Mouse (Mus musculus) right cerebral cortex, postnatal 36 days (tissue): Measurements from ENCODE around the gene Cox16.
"Not testable (repeated sequence)": the region's sequence is repeated elsewhere in the genome, so short reads cannot be mapped to it uniquely, and the experiment has no call there.

Source experiments
- DNase-seq, 2 experiments: peaks; one replicate each; pipeline ENCODE4 v3.0.0; 2022; ENCODE audit warnings: low spot score in 2 of 2, mixed read lengths in 1 of 2

Gene Cox16

DNA sequence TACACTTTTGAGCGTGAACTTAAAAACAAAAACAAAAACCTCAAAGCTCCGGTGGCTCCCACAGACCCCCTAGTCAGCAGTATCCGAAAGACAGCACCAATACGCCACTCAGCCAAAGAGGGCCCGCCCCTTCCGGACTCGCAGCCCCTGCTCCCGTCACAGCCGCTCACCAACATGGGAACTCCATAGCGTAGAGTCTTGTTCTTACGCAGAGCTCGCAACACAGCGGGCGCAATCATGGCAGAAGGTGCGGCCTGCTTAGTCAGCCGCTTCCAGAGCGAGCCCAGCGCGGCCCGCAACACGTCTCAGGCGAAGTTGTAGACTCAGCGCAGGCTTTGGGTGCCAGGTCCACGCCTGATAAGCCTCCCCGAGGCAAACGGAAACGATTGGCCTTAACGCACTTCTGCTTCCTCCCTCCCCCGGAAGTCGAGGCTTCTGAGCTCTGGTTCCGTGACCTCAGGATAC, at the start of gene Cox16:
Cox16 (minus strand) TSS at position 401 of the 465 bp plus-strand sequence.
- peak; percentile 84 to 87 for DNase-seq

DNA sequence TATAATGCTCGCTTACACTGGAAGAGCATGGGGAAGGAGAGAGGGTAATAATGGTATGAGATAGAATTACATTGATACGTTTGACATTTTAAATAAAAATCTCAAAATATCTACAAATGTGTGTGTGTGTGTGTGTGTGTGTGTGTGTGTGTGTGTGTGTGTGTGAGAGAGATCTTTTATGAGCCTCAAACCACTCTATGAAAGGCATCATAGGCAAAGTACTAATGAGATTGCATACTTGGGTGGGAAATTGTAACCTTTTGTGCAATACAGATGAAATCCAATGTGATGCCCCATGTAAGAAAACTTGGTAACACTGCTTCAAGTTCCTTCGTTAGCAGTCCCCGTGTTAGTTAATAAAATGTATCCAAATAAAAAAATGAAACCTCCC, 48.1 kb upstream of the Cox16 start:
- DNase-seq = no peak

DNA sequence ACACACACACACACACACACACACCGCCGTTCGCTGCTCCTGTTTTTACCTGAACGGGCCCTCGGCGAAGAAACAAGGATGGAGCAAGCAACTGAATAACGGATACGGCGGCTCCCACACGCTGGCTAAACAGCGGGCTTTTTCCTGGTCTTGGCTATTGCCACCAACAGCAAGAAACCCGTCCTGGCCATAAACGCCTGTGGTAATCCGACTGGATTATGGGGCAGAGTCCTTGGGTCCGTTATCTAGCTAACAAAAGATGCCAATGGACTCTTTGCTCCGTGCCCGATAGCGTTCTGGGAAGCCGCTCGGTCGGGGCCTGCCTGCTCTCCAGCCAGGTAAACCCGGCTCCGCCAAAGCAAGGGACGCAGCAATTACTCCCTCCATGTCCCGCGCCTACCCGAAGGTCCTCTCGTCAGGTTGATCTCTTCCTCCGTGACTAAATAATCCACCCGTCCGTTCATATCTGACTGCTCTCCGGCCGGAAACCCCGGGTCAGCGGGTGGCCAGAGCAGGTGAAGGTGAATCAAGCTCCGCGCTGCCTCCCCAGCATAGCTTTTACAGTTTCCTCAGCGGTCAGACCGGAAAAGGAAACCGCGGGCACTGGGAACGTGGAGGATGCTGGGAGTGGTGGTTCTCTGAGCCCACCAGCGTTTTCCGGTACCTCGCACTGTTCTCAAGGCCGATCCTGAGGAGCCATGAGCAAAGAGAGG, 47.5 kb upstream of the Cox16 start, which contains the start of the genes Gm20498 and Synj2bp:
Gm20498 (minus strand) TSS at position 590 of the 713 bp plus-strand sequence.
Synj2bp (minus strand) TSS at position 596 of the 713 bp plus-strand sequence.
- DNase-seq = peak; percentile 85 to 87

DNA sequence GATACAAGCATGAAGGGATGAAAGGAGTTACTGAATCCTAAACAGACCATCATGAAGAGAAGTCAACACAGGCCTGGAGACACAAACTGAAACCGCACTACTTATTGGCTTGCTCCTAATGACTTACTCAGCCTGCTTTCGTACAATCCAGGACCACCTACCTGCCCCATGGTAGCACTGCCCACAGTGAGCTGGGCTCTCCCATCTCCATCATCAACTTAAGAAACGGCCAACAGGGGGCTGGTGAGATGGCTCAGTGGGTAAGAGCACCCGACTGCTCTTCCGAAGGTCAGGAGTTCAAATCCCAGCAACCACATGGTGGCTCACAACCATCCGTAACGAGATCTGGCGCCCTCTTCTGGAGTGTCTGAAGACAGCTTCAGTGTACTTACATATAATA, 45.7 kb upstream of the Cox16 start:
- DNase-seq = not testable (repeated sequence)

GRCm38 (mm10) chr12:81496906-81497305, 12.0 kb upstream of the Cox16 start:
- not testable (repeated sequence) for DNase-seq

GRCm38 (mm10) chr12:81490491-81490890, 5.6 kb upstream of the Cox16 start:
- no peak for DNase-seq

- DNase-seq = no peak
These were observed 384 bp upstream of the Cox16 start for GRCm38 (mm10) chr12:81485311-81485710.

DNA sequence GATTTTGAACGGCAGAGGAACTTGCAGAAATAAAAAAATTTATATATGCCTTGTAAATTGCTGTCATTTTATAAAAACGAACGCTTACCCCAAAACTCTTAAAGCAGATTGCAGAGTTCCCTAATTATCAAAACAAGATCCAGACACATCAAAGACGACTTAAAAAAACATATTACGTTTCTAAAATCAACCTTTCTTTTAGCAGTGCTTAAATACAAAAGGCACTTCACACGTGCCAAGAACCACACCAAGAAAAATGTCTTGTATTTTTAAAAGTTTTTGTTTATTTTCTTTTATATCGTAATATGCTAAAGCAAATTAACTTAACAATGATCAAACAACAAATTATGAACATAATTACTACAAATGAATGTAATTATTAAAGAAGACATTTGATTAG, 715 bp downstream of the Cox16 start:
- no peak for DNase-seq

- DNase-seq = no peak
These were observed 1.3 kb downstream of the Cox16 start for GRCm38 (mm10) chr12:81483656-81484055.

DNA sequence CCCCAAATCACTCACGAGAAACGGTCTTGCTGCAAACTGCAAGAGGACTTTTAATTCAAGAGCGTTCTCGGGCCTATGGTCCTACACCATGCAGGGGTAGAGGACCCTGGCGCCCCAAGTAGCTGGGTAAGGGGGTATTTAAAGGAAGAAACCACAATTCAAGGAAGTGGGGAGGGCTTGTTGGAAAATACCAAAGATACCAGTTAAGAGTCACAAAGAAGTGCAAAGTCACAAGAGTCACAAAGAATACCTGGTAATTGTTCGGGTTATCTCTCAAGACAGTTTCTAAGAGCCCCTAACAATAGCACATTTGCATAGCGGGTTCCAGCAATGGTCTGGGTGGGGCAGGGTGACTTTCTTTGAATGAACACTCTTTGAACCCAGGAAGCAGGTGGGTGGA, 25.9 kb downstream of the Cox16 start:
- DNase-seq = not testable (repeated sequence)

GRCm38 (mm10) chr12:81438985-81439384, 45.9 kb downstream of the Cox16 start:
- not testable (repeated sequence) for DNase-seq

GRCm38 (mm10) chr12:81434778-81435177, 50.1 kb downstream of the Cox16 start:
- not testable (repeated sequence) for DNase-seq

DNA sequence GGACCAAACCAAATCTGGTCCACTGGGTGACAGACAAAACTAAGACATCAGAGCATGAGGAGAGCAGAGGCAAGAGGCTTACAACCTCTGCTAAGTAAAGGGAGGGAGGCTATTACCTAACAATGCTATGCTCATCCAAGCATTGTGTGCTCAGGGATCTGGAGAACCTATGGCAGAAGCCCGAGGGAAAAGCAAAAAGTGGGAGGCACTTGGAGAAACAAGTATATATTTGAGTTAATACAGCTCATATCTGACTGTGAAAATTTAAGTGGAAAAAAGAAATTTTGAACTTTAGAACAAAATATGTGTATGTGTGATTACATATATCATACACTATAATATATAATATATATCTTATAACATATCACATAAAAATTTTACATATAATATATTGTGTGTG, 63.1 kb downstream of the Cox16 start, which contains the start of gene Adam4:
Adam4 (minus strand) TSS at position 101 of the 400 bp plus-strand sequence.
- DNase-seq = no peak

DNA sequence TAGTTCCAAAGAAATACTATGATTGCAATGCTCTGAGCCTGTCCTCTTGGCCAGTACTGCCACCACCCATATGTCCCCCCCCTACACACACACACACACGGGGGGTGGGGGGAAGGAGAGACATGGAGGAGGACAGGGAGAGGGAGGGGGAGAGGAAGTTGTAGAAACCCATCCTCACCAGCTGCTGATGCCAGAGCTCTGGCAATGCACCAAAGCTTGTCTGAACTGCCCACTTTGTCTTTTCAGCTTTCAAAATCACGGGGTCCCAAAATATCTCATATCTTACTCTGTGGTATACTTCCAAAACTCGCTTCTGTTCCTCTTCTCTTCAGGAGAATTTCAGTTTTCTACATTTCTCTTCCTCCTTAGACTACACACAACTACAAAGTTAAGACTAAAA, 71.7 kb downstream of the Cox16 start:
- no peak for DNase-seq

GRCm38 (mm10) chr12:81408966-81409365, 76.0 kb downstream of the Cox16 start:
- DNase-seq = no peak

DNA sequence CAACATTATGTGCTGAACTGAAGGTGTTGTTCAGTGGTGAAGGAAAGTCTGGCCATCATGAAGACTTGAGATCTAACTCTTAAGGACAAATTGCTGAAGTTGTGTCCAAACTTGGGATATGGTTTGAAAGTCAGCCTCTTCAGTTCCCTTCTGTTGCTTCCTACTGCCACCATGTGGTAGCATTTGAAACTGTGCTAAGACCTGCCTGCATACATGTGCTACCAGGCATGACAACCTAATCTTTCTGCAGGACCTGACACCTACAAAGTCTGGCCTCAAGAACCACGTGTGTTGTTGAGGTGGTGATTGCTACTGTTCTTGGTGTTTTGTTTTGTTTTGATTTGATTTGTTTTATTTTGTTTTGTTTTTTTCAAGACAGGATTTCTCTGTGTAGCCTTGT, 82.7 kb downstream of the Cox16 start:
- peak; percentile 21 to 61 for DNase-seq

GRCm38 (mm10) chr12:81379364-81379763, 105.6 kb downstream of the Cox16 start, which contains the start of gene Gm4787:
Gm4787 (minus strand) TSS chr12:81379464.
- not testable (repeated sequence) for DNase-seq

DNA sequence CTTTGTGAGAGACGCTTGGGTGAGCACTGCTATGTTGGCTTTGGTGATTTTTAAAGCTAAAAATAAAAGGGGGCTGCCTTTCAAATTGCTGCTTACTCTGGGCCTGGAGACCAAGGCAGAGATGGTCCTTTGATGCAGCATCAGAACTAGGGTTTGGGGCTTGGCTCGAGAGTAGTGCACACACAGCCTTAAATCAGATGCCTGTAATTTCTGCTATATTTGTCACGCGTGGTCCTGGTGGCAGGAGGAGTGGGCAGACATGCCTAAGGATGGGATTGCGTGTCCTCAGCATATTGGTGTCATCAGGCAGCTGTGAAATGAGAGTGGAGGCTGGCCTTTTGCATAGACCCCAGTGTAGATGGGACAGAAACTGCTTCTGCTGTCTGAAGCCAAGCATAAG, 151.1 kb downstream of the Cox16 start:
- no peak for DNase-seq

DNA sequence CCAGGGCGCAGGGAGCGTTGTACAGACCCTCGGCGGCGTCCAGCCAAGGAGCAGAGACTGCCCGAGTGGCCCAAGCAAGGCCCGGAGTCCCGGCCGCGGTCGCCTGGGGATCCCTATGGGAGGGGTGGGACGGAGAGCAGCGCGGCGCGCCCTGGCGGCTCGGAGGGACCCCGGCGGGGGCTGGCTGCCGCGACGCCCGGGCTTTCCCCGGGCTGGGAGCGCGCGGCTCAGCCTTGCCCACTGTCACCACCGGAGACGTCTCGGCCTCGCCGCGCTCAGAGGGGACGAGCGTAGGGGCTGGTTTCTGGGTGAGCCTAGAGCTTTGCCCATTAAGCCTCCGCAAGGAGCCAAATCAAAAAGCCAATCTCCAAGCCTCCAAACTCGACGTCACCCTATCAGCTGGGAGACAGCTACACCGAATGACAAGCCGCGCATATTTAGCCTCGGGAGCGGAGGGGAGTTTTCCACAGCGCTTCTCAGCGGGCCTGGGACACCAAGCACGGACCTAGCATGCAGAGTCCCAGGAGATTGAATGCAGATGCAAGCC, 152.0 kb downstream of the Cox16 start, which contains the start of gene Slc8a3:
Slc8a3 (minus strand) TSS at position 306 of the 547 bp plus-strand sequence.
- DNase-seq = peak; percentile 34 to 61

DNA sequence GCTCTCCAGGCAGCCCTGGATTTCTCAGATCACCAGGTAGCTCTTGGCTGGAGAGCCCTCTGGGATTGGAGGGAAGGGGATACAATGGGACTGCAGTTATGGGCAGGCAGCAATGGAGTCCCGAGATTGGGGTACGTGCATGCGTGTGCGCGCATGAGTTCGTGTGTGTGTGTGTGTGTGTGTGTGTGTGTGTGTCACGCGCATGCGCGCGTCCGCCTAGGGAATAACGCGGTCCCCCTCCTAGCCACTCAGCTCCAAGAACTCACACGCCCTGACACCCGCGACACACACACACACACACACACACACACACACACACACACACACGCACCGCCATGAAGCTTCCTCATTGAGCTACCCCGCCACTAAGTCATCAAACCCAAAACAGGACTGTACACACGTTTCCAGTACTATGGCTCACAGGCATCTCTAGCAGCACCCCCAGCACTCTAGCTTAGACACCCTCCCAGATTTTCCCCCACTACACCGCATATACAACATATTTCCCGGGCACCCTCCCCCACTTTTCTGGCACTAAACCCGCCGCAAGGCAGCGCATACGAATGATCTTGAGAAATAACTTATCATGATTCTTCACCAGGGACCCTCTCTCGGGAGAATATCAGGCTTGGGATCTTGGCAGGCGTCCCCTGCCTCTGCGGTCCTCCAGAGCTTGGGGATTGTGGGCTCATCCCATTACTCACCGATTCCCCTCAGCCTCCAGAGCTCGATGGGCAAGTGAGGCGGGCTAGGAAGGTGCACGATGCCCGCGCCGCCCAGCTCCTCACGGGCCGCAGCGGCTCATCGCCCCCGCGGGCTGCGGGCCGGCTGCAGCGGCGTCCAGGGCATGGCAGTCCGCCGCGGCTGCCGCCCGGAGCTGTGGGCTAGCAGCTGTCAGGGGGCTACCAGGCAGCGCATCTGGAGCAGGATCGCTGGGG, 152.7 kb downstream of the Cox16 start:
- peak; percentile 48 to 53 for DNase-seq

- no peak for DNase-seq
These were observed 153.8 kb downstream of the Cox16 start for GRCm38 (mm10) chr12:81331046-81331638.
